Comparison of ENCODE assay signal across 28 mouse cellular contexts in genomic region chr5:93032621-93033020, GRCm38 (mm10). TPM values are rescaled to one million over a fixed set of nuclear protein-coding genes. Genes with fewer than 3 reads are reported as not detected.
DNase-seq lines count a peak whose midpoint lies in the region; ATAC-seq and TF ChIP-seq lines count a peak whose summit lies in the region.
"Had no signal": no experiment of that assay in that cellular context is flagged by ENCODE, and none has a peak within 500 bp of the region (broad histone marks: within the 10 kb centered on the region; RNA-seq: fewer than 3 reads in every experiment).

No protein-coding gene starts in this region.

- H3K27ac ChIP-seq in bone marrow macrophage, adult 2 months (ENCODE audit: insufficient read depth, low read depth, low read length): peak overlapping the region; percentile 22; the same call in 1 of the 2 replicates
- H3K27ac ChIP-seq: embryonic facial prominence, embryonic 15.5 days; heart, embryonic 13.5 days; hindbrain, embryonic 13.5 days; midbrain, embryonic 10.5 days; neural tube, embryonic 15.5 days had no signal

- 35% methylated on average over 4 of the region's 4 CpGs for WGBS in lung, adult 2 months

- no peaks in the 10 kb centered on the region for H3K4me1 ChIP-seq in lung, adult 2 months (ENCODE audit: control insufficient read depth, insufficient read depth, low read length)
- H3K4me1 ChIP-seq in bone marrow macrophage, adult 2 months (ENCODE audit: control insufficient read depth, insufficient read depth, low read length): peaks cover 25% of the 10 kb centered on the region
- H3K4me1 ChIP-seq: hindbrain, embryonic 13.5 days; neural tube, embryonic 15.5 days had no signal

- 0 out of 2 replicates have a peak, but pooled peaks have one; percentile 22 for ATAC-seq in monocyte, adult 5-6 weeks (replicated peaks; ENCODE audit: insufficient number of reproducible peaks, low FRiP score, low TSS enrichment, poor library complexity, severe bottlenecking)
- ATAC-seq: forebrain, embryonic 14.5 days; midbrain, embryonic 16.5 days; Patski had no signal

- TF ChIP-seq CTCF in lung, adult 2 months (IDR thresholded peaks at IDR 0.05; ENCODE audit: insufficient read depth, low read length): no peak
- no peak for TF ChIP-seq CTCF in bone marrow macrophage, adult 2 months (IDR thresholded peaks at IDR 0.05; ENCODE audit: low read depth, low read length)

- H3K4me3 ChIP-seq in lung, adult 2 months (replicated peaks; ENCODE audit: extremely low read depth, low read depth, low read length): no peak overlapping the region
- no peak overlapping the region for H3K4me3 ChIP-seq in bone marrow macrophage, adult 2 months (ENCODE audit: insufficient read depth, low read length)
- H3K4me3 ChIP-seq: embryonic facial prominence, embryonic 15.5 days; heart, embryonic 13.5 days; hindbrain, embryonic 13.5 days; midbrain, embryonic 10.5 days; neural tube, embryonic 15.5 days had no signal

- intact Hi-C loops in left cerebral cortex, postnatal 25 days (cut with DNase I): no loop called here

- peak; percentile 41 for DNase-seq in lung, postnatal 36 days
- no peak for DNase-seq in lung, adult 2 months
- no peak for DNase-seq in ovary, postnatal 14 days (ENCODE audit: low spot score)
- DNase-seq in layer of hippocampus, postnatal 14 days (ENCODE audit: low spot score in 2 of 2): no peak
- DNase-seq in left cerebral cortex, postnatal 25 days (ENCODE audit: low spot score in 2 of 2): no peak
- DNase-seq: adrenal gland, postnatal 36 days; cerebellum, adult 11 months; cerebellum, adult 9-11 months; gastrocnemius, postnatal 14 days; heart, adult 18-20 months; kidney, adult 9 months; kidney, postnatal 36 days; lung, postnatal 14 days; right cerebral cortex, postnatal 14 days; spleen, adult 18-20 months; thymus, postnatal 14 days had no signal

- no peak for TF ChIP-seq POLR2A in lung, adult 2 months (IDR thresholded peaks at IDR 0.05; ENCODE audit: borderline replicate concordance, extremely low read depth, low read depth, low read length)
- no peak for TF ChIP-seq POLR2A in bone marrow macrophage, adult 2 months (IDR thresholded peaks at IDR 0.05; ENCODE audit: borderline replicate concordance, low read depth, low read length)

RNA-seq across cellular contexts. Expression of gene Sowahb, which starts 12.2 kb away (rescaled TPM):
- polyA plus RNA-seq in lung, adult 2 months (2012; rRNA removed): 2.0 and 2.2 TPM in 2 replicates
- not detected in 2 replicates for polyA plus RNA-seq in bone marrow macrophage, adult 2 months (2012; ENCODE audit: insufficient read depth, insufficient read length, missing spikeins)
- total RNA-seq in monocyte, adult 5-6 weeks (2017): not detected in 3 replicates
- 1 to 10 TPM in 1 of 2 experiments, under 1 TPM in 1; 0.46 to 1.0 TPM for total RNA-seq in layer of hippocampus, postnatal 14 days (2021)
- 10 to 100 TPM; 13.1 to 18.7 TPM for total RNA-seq in left cerebral cortex, postnatal 25 days (2021)
- total RNA-seq: adrenal gland, postnatal 36 days; common myeloid progenitor, adult 5-6 weeks; gastrocnemius, postnatal 14 days; heart, postnatal 25 days had no signal
- polyA plus RNA-seq: heart, embryonic 13.5 days; hindbrain, embryonic 13.5 days; midbrain, embryonic 16.5 days; neural tube, embryonic 15.5 days had no signal

Comparison
In these comparisons a context has a peak if more than half of its experiments do, and no peak if none do; other contexts are left out.
1. RNA of gene Sowahb, which starts 12.2 kb away (total RNA-seq): 13.1 to 18.7 TPM in left cerebral cortex, postnatal 25 days; 0.46 to 1.0 TPM in layer of hippocampus, postnatal 14 days and not detected in monocyte, adult 5-6 weeks; every median in the first group is over 4 times any median in the second.